Mouse (Mus musculus) urinary bladder, postnatal 36 days (tissue): ENCODE data around the gene Efna5.

Experiments used
- DNase-seq, 2 experiments: peaks; one replicate each; pipeline ENCODE4 v3.0.0; 2022; ENCODE audit warnings: low spot score in 2 of 2, mixed read lengths in 1 of 2

The Efna5 gene

GRCm38 (mm10) chr17:62748803-62749619 is 132.1 kb downstream of the Efna5 start:
- DNase-seq, result no peak

GRCm38 (mm10) chr17:62747381-62747780 is 133.7 kb downstream of the Efna5 start:
- DNase-seq, result no peak

GRCm38 (mm10) chr17:62746827-62747226 is 134.3 kb downstream of the Efna5 start:
- no peak for DNase-seq

DNA sequence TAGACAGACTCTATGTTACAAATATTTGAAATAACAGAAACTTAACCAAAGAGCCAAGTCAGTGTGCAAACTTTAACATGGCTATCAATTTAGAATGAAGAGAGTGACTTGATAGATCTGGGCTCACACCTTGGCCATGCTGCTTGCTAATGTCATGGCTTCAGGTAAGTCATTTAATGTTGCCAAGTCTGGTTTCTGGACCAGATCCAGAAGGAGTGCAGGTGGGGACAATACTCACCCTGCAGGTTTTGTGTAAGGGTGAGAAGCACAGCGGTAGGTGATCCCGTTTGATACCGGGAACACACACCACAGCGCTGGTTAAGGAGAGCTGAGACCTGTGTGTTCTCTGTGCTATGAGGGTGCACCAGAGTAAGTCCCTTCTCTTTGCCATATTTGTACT is 135.8 kb downstream of the Efna5 start:
- DNase-seq, result no peak

GRCm38 (mm10) chr17:62744239-62744638 is 136.9 kb downstream of the Efna5 start:
- no peak for DNase-seq

DNA sequence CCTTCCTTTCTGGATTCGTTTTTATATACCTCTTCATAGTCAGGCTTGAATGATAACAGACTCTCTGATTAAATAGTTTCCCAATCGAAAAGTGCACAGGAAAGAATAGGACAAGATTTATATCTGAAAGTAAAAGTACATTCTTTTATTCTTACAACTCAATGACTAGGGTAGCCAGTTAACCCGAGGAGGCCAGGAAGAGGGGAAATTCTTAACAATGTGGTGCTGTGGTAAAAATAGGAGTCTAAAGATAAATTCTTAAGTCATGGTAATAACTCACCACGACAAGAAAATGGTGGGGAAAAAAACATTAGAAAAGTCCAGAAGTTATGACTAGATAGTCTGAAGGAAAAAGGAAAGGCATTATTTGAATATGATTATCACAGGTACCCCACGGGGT is 139.4 kb downstream of the Efna5 start:
- no peak for DNase-seq

- DNase-seq, result no peak
Measured at GRCm38 (mm10) chr17:62741020-62741419, 140.1 kb downstream of the Efna5 start.

DNA sequence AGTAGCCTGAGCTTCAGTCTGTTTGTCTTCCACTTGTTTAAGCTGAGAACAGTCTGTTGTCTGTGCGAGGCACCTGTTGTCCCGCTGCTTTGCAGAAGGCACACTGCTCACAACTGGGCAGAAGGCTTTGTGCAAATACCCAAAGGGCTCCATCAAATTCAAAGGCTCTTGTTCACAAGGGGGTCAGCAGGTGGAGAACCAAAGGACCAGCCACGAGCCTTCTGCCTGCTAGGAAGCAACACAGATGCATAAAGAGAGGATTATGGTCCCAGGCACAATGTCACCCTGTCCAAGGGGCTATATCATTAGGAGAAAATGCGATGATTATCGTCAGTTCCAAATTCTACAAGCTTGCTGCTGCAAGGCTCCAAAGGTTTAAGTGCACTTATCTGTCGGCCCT is 141.1 kb downstream of the Efna5 start:
- no peak for DNase-seq

DNA sequence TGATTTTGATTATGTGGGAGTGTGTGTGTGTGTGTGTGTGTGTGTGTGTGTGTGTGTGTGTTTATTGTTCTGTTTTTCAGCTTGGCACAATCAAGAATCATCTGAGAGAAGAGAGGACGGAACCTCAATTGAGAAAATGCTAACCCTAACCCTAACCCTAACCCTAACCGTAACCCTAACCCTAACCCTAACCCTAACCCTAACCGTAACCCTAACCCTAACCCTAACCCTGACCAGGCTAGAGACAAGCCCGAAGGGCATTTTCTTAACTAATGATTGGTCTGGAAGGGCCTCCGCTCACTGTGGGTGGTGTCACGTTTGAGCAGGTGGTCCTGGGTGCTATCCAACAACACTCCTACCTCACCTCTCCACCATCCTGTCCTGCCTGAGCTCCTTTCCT is 143.7 kb downstream of the Efna5 start:
- no peak for DNase-seq

GRCm38 (mm10) chr17:62735943-62736342 is 145.2 kb downstream of the Efna5 start:
- no peak for DNase-seq

DNA sequence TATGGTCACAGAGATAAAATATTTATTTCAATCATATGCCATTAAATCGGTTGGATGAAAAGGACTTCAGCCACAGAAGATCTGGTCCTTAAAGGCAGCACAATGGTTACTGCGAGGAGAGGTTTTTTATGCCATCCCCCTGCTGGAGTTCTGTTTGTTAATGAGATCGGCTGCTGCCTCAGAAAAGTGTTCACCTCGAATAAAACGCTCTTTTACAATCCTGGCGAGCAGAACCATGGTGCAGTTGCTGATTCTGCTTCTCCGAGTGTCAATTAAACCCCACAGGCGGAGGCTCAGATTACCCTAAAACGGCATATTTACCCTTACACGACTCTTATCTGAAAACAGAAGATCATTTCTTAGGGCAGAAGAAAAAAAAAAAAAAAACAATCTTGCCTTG is 146.2 kb downstream of the Efna5 start:
- no peak for DNase-seq

- no peak for DNase-seq
Measured at GRCm38 (mm10) chr17:62734067-62734466, 147.1 kb downstream of the Efna5 start.

GRCm38 (mm10) chr17:62729754-62730470 is 151.2 kb downstream of the Efna5 start:
- DNase-seq, result no peak

- DNase-seq, result no peak
Measured at GRCm38 (mm10) chr17:62728142-62728917, 152.8 kb downstream of the Efna5 start.

- no peak for DNase-seq
Measured at GRCm38 (mm10) chr17:62726102-62726501, 155.0 kb downstream of the Efna5 start.

- no peak for DNase-seq
Measured at GRCm38 (mm10) chr17:62722962-62723361, 158.2 kb downstream of the Efna5 start.

- no peak for DNase-seq
Measured at GRCm38 (mm10) chr17:62721595-62721994, 159.5 kb downstream of the Efna5 start.

DNA sequence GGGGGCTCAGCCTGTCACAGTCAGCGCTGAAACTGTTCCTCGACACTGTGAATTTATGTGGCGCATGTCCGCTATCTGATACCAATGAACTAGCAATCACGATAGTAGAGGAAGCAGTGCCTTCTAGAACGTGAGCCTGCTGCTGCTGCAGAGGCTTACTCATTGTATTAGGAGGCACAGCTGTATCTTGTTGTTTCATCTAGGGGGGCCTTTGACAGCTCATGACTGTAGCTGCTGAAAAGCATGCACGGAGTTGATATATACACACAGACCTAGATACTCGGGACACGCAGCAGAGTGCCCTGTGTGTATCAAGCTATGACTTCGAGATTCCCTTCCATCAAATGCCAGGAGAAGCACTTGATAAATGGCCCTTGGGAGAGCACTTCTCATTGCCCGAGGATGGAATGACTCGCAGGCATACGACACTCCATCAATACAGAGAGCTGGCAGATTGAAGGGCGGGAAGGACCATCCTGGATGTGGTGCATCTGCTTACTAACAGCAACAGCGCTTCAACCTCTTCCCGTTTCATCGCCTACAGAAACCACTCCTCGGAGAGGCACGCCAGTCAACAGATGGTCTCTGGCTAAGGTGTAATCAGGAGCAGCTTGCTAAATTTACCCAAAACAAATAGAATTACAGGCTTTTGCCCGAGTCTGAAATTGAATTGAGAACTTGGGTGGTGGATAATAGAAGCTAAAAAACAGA is 160.2 kb downstream of the Efna5 start:
- DNase-seq, result no peak

DNA sequence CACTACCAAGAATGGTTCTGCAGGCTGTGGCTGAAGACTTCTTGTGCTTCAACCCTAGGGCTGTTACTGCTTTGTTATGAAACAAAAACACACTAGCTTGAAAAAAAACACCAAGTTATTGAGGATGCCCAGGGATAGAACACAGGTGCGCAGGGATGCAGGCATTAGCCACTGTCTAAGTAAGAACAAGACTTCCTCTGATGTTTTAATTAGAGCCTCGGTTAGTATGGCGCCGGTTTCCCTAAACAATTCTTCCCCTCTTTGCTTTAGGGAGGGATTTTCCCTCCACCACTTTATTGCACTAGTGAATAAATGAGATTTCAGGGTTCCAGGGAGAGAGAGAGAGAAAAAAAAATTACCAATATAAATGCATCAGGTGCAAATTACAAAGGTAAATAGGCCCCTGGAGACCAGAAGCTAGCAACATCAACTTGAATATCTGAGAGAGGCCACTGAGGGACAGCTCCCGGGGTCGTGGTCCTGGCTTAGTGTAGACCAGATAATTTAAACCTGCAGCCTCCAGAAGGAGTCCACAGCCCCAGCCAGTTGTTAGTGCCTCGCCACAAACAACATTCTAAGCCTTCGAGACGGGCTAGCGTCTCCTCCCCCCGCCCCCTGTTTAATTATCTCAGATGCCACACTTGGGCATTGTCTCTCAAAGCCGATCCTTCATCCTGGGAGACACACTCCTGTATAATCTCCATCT is 163.5 kb downstream of the Efna5 start:
- no peak for DNase-seq

DNA sequence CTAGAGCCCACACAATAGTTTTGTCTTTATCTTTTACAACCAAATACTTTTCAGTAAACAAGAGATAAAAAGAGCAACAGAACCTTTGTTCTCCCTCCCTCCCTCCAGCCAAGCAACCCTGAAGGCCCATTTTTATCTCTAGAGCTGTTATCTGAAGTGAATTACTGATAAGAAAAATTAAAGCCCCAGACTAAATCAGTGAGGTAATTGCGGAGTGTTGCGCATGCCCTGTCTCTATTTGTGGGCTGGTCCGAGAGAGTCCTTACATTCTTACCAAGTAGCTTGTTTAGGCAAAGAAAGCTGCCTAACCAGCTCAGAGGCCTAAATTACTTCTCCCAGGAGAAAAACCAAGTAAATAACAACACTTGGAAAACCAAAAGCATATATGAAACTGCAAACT is 167.7 kb downstream of the Efna5 start:
- DNase-seq, result no peak

- DNase-seq, result no peak
Measured at GRCm38 (mm10) chr17:62706418-62706817, 174.7 kb downstream of the Efna5 start.
